Mouse (Mus musculus): ENCODE measurements at regions not wholly inside any gene's neighbourhood (a gene's known extent, or its start where the extent isn't known, plus 50 kb on each side); places are given as distances from the start of the nearest gene placed in this dataset.

GRCm38 (mm10) chrX:166718075-166718474, 132.6 kb upstream of the Egfl6 start:
- DNase-seq (ENCODE audit: extremely low read depth, low read depth, low spot score), result peak; percentile 2
- TF ChIP-seq CTCF (IDR thresholded peaks at IDR 0.05; ENCODE audit: low read depth, low read length), result no peak
- TF ChIP-seq POLR2A (IDR thresholded peaks at IDR 0.05; ENCODE audit: extremely low read depth, insufficient read depth, low read length), result no peak
- Histone ChIP-seq H3K79me2 (ENCODE audit: control insufficient read depth, insufficient read depth, low read length) (no peaks in the 10 kb centered on the region), H3K36me3 (ENCODE audit: control insufficient read depth, insufficient read depth, low read length) (no peaks in the 10 kb centered on the region), H3K4me1 (ENCODE audit: control insufficient read depth, insufficient read depth, low read length) (no peaks in the 10 kb centered on the region), H3K27me3 (ENCODE audit: control insufficient read depth, insufficient read depth, low read length) (no peaks in the 10 kb centered on the region), H3K9ac (ENCODE audit: low read depth, low read length) (no peak overlapping the region), H3K4me3 (ENCODE audit: insufficient read depth, low read depth, low read length) (no peak overlapping the region), H3K27ac (replicated peaks; ENCODE audit: insufficient read depth, low read depth, low read length) (no peak overlapping the region)

- H3K27ac ChIP-seq (replicated peaks; ENCODE audit: insufficient read depth, low read depth, low read length), result no peak overlapping the region
- no peak overlapping the region for H3K4me3 ChIP-seq (ENCODE audit: insufficient read depth, low read depth, low read length)
- H3K4me1 ChIP-seq (ENCODE audit: control insufficient read depth, insufficient read depth, low read length), result no peaks in the 10 kb centered on the region
- no peaks in the 10 kb centered on the region for H3K36me3 ChIP-seq (ENCODE audit: control insufficient read depth, insufficient read depth, low read length)
- TF ChIP-seq CTCF (IDR thresholded peaks at IDR 0.05; ENCODE audit: low read depth, low read length) (no peak), POLR2A (IDR thresholded peaks at IDR 0.05; ENCODE audit: extremely low read depth, insufficient read depth, low read length) (no peak)
- H3K27me3 ChIP-seq (ENCODE audit: control insufficient read depth, insufficient read depth, low read length), result no peaks in the 10 kb centered on the region
- no peaks in the 10 kb centered on the region for H3K79me2 ChIP-seq (ENCODE audit: control insufficient read depth, insufficient read depth, low read length)
- WGBS, result 73% methylated on average over 2 of the region's 2 CpGs
- no peak overlapping the region for H3K9ac ChIP-seq (ENCODE audit: low read depth, low read length)
- no peak for DNase-seq (ENCODE audit: extremely low read depth, low read depth, low spot score)
Measured at GRCm38 (mm10) chrX:166709306-166709705, 123.8 kb upstream of the Egfl6 start.

GRCm38 (mm10) chrX:166708106-166708505, 122.6 kb upstream of the Egfl6 start:
- H3K27me3 ChIP-seq (ENCODE audit: control insufficient read depth, insufficient read depth, low read length), result no peaks in the 10 kb centered on the region
- H3K9ac ChIP-seq (ENCODE audit: low read depth, low read length), result no peak overlapping the region
- TF ChIP-seq CTCF (IDR thresholded peaks at IDR 0.05; ENCODE audit: low read depth, low read length) (no peak), POLR2A (IDR thresholded peaks at IDR 0.05; ENCODE audit: extremely low read depth, insufficient read depth, low read length) (no peak)
- WGBS, result 64% methylated on average over 1 of the region's 1 CpGs
- no peak overlapping the region for H3K4me3 ChIP-seq (ENCODE audit: insufficient read depth, low read depth, low read length)
- H3K79me2 ChIP-seq (ENCODE audit: control insufficient read depth, insufficient read depth, low read length), result no peaks in the 10 kb centered on the region
- DNase-seq (ENCODE audit: extremely low read depth, low read depth, low spot score), result no peak
- no peak overlapping the region for H3K27ac ChIP-seq (replicated peaks; ENCODE audit: insufficient read depth, low read depth, low read length)
- H3K4me1 ChIP-seq (ENCODE audit: control insufficient read depth, insufficient read depth, low read length), result no peaks in the 10 kb centered on the region
- no peaks in the 10 kb centered on the region for H3K36me3 ChIP-seq (ENCODE audit: control insufficient read depth, insufficient read depth, low read length)

GRCm38 (mm10) chrX:166707029-166707428, 121.5 kb upstream of the Egfl6 start:
- no peak for DNase-seq (ENCODE audit: extremely low read depth, low read depth, low spot score)

GRCm38 (mm10) chrX:166704311-166704710, 118.8 kb upstream of the Egfl6 start:
- DNase-seq (ENCODE audit: extremely low read depth, low read depth, low spot score), result no peak
- TF ChIP-seq POLR2A (IDR thresholded peaks at IDR 0.05; ENCODE audit: extremely low read depth, insufficient read depth, low read length), result no peak
- no peak for TF ChIP-seq CTCF (IDR thresholded peaks at IDR 0.05; ENCODE audit: low read depth, low read length)
- WGBS, result 95% methylated on average over 2 of the region's 2 CpGs

More at GRCm38 (mm10) chrX:166707029-166707428, 121.5 kb upstream of the Egfl6 start:
- Histone ChIP-seq H3K79me2 (ENCODE audit: control insufficient read depth, insufficient read depth, low read length) (no peaks in the 10 kb centered on the region), H3K4me3 (ENCODE audit: insufficient read depth, low read depth, low read length) (no peak overlapping the region), H3K36me3 (ENCODE audit: control insufficient read depth, insufficient read depth, low read length) (no peaks in the 10 kb centered on the region), H3K9ac (ENCODE audit: low read depth, low read length) (no peak overlapping the region), H3K27me3 (ENCODE audit: control insufficient read depth, insufficient read depth, low read length) (no peaks in the 10 kb centered on the region), H3K27ac (replicated peaks; ENCODE audit: insufficient read depth, low read depth, low read length) (no peak overlapping the region), H3K4me1 (ENCODE audit: control insufficient read depth, insufficient read depth, low read length) (no peaks in the 10 kb centered on the region)
- WGBS, result 61% methylated on average over 1 of the region's 1 CpGs
- TF ChIP-seq POLR2A (IDR thresholded peaks at IDR 0.05; ENCODE audit: extremely low read depth, insufficient read depth, low read length) (no peak), CTCF (IDR thresholded peaks at IDR 0.05; ENCODE audit: low read depth, low read length) (no peak)

GRCm38 (mm10) chrX:166694219-166694618, 108.7 kb upstream of the Egfl6 start:
- no peak overlapping the region for H3K9ac ChIP-seq (ENCODE audit: low read depth, low read length)
- H3K4me1 ChIP-seq (ENCODE audit: control insufficient read depth, insufficient read depth, low read length), result no peaks in the 10 kb centered on the region
- 61% methylated on average over 3 of the region's 3 CpGs for WGBS
- H3K79me2 ChIP-seq (ENCODE audit: control insufficient read depth, insufficient read depth, low read length), result no peaks in the 10 kb centered on the region
- TF ChIP-seq POLR2A (IDR thresholded peaks at IDR 0.05; ENCODE audit: extremely low read depth, insufficient read depth, low read length) (no peak), CTCF (IDR thresholded peaks at IDR 0.05; ENCODE audit: low read depth, low read length) (no peak)
- no peak overlapping the region for H3K4me3 ChIP-seq (ENCODE audit: insufficient read depth, low read depth, low read length)
- no peaks in the 10 kb centered on the region for H3K36me3 ChIP-seq (ENCODE audit: control insufficient read depth, insufficient read depth, low read length)
- no peak for DNase-seq (ENCODE audit: extremely low read depth, low read depth, low spot score)
- no peaks in the 10 kb centered on the region for H3K27me3 ChIP-seq (ENCODE audit: control insufficient read depth, insufficient read depth, low read length)
- H3K27ac ChIP-seq (replicated peaks; ENCODE audit: insufficient read depth, low read depth, low read length), result no peak overlapping the region

More at GRCm38 (mm10) chrX:166704311-166704710, 118.8 kb upstream of the Egfl6 start:
- Histone ChIP-seq H3K4me3 (ENCODE audit: insufficient read depth, low read depth, low read length) (no peak overlapping the region), H3K4me1 (ENCODE audit: control insufficient read depth, insufficient read depth, low read length) (no peaks in the 10 kb centered on the region), H3K27ac (replicated peaks; ENCODE audit: insufficient read depth, low read depth, low read length) (no peak overlapping the region), H3K9ac (ENCODE audit: low read depth, low read length) (no peak overlapping the region), H3K36me3 (ENCODE audit: control insufficient read depth, insufficient read depth, low read length) (no peaks in the 10 kb centered on the region), H3K27me3 (ENCODE audit: control insufficient read depth, insufficient read depth, low read length) (no peaks in the 10 kb centered on the region), H3K79me2 (ENCODE audit: control insufficient read depth, insufficient read depth, low read length) (no peaks in the 10 kb centered on the region)
